Mouse (Mus musculus): ENCODE measurements around the gene Ugt2a2. TPM values are rescaled to one million over a fixed set of nuclear protein-coding genes. Genes with fewer than 3 reads are reported as not detected.

The Ugt2a2 gene
- polyA plus RNA-seq (2012; rRNA removed; ENCODE audit: low replicate concordance) = not detected in 2 replicates

DNA sequence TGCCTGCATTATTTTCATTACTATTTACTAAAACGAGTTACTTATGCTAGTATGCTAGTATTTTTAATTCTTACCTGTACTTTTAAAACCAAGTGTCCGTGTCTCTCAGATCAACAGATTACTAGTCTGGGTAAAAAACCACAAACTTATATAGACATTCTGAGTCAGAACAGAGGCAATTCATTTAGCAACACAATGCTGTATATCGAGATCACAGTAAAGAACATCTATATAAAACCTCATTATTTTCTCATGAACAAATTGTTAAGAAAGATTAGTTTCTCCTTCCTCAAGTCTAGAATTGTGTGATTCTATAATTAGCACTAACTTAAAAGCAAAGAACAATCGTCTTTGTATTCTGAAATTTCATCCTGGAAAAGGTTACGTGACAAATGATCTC lies at the start of gene Ugt2a2:
Gene Ugt2a2 (minus strand): TSS at position 101 of the 400 bp plus-strand sequence.

GRCm38 (mm10) chr5:87490771-87491170 lies 8.7 kb upstream of the Ugt2a2 start, which contains the start of gene Ugt2a1:
Ugt2a1 (minus strand) TSS chr5:87490871.

GRCm38 (mm10) chr5:87486706-87487105 lies 4.6 kb upstream of the Ugt2a2 start, which contains the start of gene Gm43638:
Gm43638 (minus strand) TSS chr5:87486806.

GRCm38 (mm10) chr5:87424041-87424440 lies 58.0 kb downstream of the Ugt2a2 start, which contains the start of gene Ugt2b38:
Ugt2b38 (minus strand) TSS chr5:87424203.

Other genes with a start within 250 kb of the Ugt2a2 start
- not detected in 2 replicates for gene Ugt2b37, start 227.5 kb downstream of the Ugt2a2 start, polyA plus RNA-seq (2012; rRNA removed; ENCODE audit: low replicate concordance)
- gene Ugt2a3, start 145.1 kb downstream of the Ugt2a2 start, polyA plus RNA-seq (2012; rRNA removed; ENCODE audit: low replicate concordance) = 0.20 TPM in 1 of 2 replicates, not detected in the other
- not detected in 2 replicates for gene Ugt2b38, start 58.1 kb downstream of the Ugt2a2 start, polyA plus RNA-seq (2012; rRNA removed; ENCODE audit: low replicate concordance)
- not detected in 2 replicates for gene Gm43638, start 4.5 kb upstream of the Ugt2a2 start, polyA plus RNA-seq (2012; rRNA removed; ENCODE audit: low replicate concordance)
- not detected in 2 replicates for gene Ugt2a1, start 8.6 kb upstream of the Ugt2a2 start, polyA plus RNA-seq (2012; rRNA removed; ENCODE audit: low replicate concordance)
- gene Sult1b1, start 55.9 kb upstream of the Ugt2a2 start, polyA plus RNA-seq (2012; rRNA removed; ENCODE audit: low replicate concordance) = not detected in 2 replicates
- gene Sult1d1, start 86.8 kb upstream of the Ugt2a2 start, polyA plus RNA-seq (2012; rRNA removed; ENCODE audit: low replicate concordance) = not detected in 2 replicates
- not detected in 2 replicates for gene Sult1e1, start 109.3 kb upstream of the Ugt2a2 start, polyA plus RNA-seq (2012; rRNA removed; ENCODE audit: low replicate concordance)
- gene Csn1s1, start 183.9 kb upstream of the Ugt2a2 start, polyA plus RNA-seq (2012; rRNA removed; ENCODE audit: low replicate concordance) = 0.13 TPM in 1 of 2 replicates, not detected in the other
- 0.10 and 0.30 TPM in 2 replicates for gene Csn2, start 217.4 kb upstream of the Ugt2a2 start, polyA plus RNA-seq (2012; rRNA removed; ENCODE audit: low replicate concordance)

All from mammary gland, adult 2 months (tissue).